Mouse (Mus musculus): Measurements from ENCODE around the gene Olfr153. TPM values are rescaled to one million over a fixed set of nuclear protein-coding genes. Genes with fewer than 3 reads are reported as not detected.
"Not testable (repeated sequence)": the region's sequence is repeated elsewhere in the genome, so short reads cannot be mapped to it uniquely, and the experiment has no call there.

Olfr153 gene
- not detected in 2 replicates for polyA plus RNA-seq (2016; fragmentation: Nextera tagmentation; extraction: Ambion mirVana)

- H3K36me3 ChIP-seq, result no peaks in the 10 kb centered on the region
- no peak within 1 kb of the TSS for H3K4me2 ChIP-seq
- no peak within 1 kb of the TSS for H3K4me3 ChIP-seq
- no peaks in the 10 kb centered on the region for H3K27me3 ChIP-seq (replicated peaks)
- H3K4me1 ChIP-seq, result no peaks in the 10 kb centered on the region
- H3K9me3 ChIP-seq (replicated peaks), result no peaks in the 10 kb centered on the region
- H3K9ac ChIP-seq, result no peak within 1 kb of the TSS
- no peak for ATAC-seq
- no peak within 1 kb of the TSS for H3K27ac ChIP-seq
These were observed at the start of gene Olfr153 for GRCm38 (mm10) chr2:87531496-87531895. Olfr153 (plus strand) TSS chr2:87531796.

- H3K36me3 ChIP-seq, result no peaks in the 10 kb centered on the region
- no peak overlapping the region for H3K4me2 ChIP-seq
- no peak for ATAC-seq
- H3K9me3 ChIP-seq (replicated peaks), result no peaks in the 10 kb centered on the region
- H3K27ac ChIP-seq, result no peak overlapping the region
- 44% methylated on average over 2 of the region's 2 CpGs for WGBS (ENCODE audit: insufficient replicate concordance)
- H3K4me3 ChIP-seq, result no peak overlapping the region
- no peaks in the 10 kb centered on the region for H3K27me3 ChIP-seq (replicated peaks)
- no peak overlapping the region for H3K9ac ChIP-seq
- no peaks in the 10 kb centered on the region for H3K4me1 ChIP-seq
These were observed 49.3 kb upstream of the Olfr153 start for GRCm38 (mm10) chr2:87482276-87482675.

DNA sequence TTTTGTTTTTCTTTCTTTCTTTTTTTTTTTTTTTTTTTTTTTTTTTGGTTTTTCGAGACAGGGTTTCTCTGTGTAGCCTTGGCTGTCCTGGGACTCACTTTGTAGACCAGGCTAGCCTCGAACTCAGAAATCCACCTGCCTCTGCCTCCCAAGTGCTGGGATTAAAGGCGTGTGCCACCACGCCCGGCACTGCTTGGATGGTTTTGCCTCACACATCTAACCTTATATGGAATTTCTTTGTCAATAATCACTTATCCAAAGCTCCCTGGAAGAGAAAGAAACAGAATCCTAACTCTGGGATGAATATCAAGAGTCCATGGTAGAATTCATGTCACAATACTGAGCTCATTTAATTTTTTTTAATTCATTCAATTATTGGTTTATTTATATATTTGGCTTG lies 34.6 kb upstream of the Olfr153 start, which contains the start of gene Pramel7:
Gene Pramel7 (minus strand): TSS at position 101 of the 400 bp plus-strand sequence.
- not testable (repeated sequence) for H3K9ac ChIP-seq; H3K4me2 ChIP-seq; ATAC-seq; H3K4me1 ChIP-seq; H3K27ac ChIP-seq; H3K9me3 ChIP-seq (replicated peaks); H3K36me3 ChIP-seq; H3K4me3 ChIP-seq; H3K27me3 ChIP-seq (replicated peaks)
- WGBS (ENCODE audit: insufficient replicate concordance), result 74% methylated on average over 4 of the region's 5 CpGs

DNA sequence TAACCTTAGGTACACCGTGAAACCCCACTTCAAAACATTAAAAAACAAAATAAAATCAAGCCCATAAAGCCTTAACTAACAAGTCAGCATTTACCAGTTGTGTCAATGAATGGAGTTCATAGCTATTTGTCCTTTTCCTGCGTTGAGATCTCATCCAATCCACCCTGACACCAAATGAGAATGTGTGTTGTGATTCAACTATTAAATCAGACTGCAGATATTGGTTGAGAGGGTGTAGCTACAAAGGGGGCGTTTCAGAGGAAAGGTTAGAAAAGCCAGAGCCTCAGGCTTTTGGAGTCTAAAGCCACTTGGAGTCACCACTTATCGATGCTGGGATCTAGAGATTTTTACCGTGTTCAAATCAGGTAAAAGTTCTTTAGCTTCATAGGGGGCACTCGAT lies 25.3 kb upstream of the Olfr153 start, which contains the start of gene Pramel6:
Gene Pramel6 (plus strand): TSS at position 301 of the 400 bp plus-strand sequence.
- 64% methylated on average over 6 of the region's 6 CpGs for WGBS (ENCODE audit: insufficient replicate concordance)

DNA sequence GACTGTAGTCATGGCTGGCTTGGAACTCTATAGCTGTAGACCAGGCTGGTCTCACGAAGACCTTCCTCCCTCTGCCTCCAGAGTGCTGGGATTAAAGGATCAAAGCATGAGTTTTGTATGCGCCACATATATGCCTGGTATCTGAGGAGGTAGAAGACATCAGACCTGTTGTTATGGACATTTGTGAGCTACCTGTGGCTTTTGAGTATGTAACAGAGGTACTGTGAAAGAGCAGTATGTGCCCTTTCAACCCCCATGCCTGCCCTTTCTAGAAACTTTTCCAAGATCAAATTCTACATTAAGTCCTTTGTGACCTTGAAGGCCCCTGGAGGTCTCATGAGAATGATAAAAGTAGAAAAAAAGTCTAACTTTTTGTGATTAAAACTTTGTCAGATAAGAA lies 16.6 kb upstream of the Olfr153 start:
- Histone ChIP-seq H3K27me3 (replicated peaks) (no peaks in the 10 kb centered on the region), H3K4me2 (no peak overlapping the region), H3K9ac (no peak overlapping the region), H3K4me1 (no peaks in the 10 kb centered on the region), H3K27ac (no peak overlapping the region), H3K9me3 (replicated peaks) (peaks cover 5% of the 10 kb centered on the region), H3K36me3 (no peaks in the 10 kb centered on the region), H3K4me3 (no peak overlapping the region)
- 80% methylated on average over 2 of the region's 2 CpGs for WGBS (ENCODE audit: insufficient replicate concordance)
- no peak for ATAC-seq

More for the DNA sequence above, 25.3 kb upstream of the Olfr153 start, which contains the start of gene Pramel6:
- ATAC-seq, result no peak
- Histone ChIP-seq H3K9ac (no peak within 1 kb of the TSS), H3K27ac (no peak within 1 kb of the TSS), H3K4me1 (no peaks in the 10 kb centered on the region), H3K9me3 (replicated peaks) (no peaks in the 10 kb centered on the region), H3K27me3 (replicated peaks) (no peaks in the 10 kb centered on the region), H3K4me3 (no peak within 1 kb of the TSS), H3K36me3 (no peaks in the 10 kb centered on the region), H3K4me2 (no peak within 1 kb of the TSS)

DNA sequence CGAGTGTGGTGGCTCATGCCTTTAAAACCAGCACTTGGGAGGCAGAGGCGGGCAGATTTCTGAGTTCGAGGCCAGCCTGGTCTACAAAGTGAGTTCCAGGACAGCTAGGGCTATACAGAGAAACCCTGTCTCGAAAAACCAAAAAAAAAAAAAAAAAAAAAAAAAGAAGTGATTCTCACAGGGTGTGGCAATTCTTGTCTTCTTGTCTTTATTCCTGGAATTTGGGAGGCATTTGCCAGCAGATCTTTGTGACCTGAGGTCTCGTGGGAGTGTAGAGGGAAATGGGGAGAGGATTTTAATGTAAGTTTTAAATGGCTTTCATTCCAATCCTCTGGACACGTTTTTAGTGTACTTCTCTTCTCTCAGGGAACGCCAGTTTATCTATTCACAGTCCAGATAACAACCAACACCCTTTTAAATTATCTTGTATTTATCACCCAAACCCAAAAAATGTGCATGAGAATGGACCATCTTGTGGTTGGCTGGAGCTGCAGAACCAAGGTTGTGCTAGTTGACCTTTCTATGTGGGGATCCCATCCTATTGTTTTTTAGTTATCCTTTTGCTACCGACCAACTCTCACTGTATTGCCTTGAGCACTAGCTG lies 16.0 kb upstream of the Olfr153 start:
- no peak overlapping the region for H3K9ac ChIP-seq
- H3K27me3 ChIP-seq (replicated peaks), result no peaks in the 10 kb centered on the region
- H3K4me3 ChIP-seq, result no peak overlapping the region
- H3K4me1 ChIP-seq, result no peaks in the 10 kb centered on the region
- no peak overlapping the region for H3K27ac ChIP-seq
- H3K4me2 ChIP-seq, result no peak overlapping the region
- peaks cover 5% of the 10 kb centered on the region for H3K9me3 ChIP-seq (replicated peaks)
- 54% methylated on average over 8 of the region's 8 CpGs for WGBS (ENCODE audit: insufficient replicate concordance)
- no peaks in the 10 kb centered on the region for H3K36me3 ChIP-seq
- no peak for ATAC-seq

DNA sequence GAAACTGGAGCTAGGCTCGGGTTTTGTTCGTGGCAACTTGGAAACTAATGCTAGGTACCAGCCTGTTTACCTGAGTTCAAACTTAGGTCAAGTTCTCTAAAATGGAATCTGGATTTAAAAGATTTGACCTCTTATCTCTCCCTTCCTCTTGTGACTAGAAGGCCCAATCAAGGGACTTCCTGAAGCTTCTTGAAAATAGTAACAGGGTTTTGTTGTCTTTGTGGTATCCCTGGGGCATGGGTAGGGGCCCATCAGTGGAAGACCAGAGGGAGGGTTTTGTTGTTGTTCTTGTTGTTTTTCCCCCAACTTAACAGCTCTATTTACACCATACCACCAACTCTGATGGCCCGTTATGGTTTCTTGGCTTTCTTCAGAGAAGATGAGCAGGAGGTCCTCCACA lies 15.0 kb upstream of the Olfr153 start:
- H3K4me3 ChIP-seq, result no peak overlapping the region
- 66% methylated on average over 3 of the region's 3 CpGs for WGBS (ENCODE audit: insufficient replicate concordance)
- H3K4me2 ChIP-seq, result no peak overlapping the region
- no peak overlapping the region for H3K9ac ChIP-seq
- no peaks in the 10 kb centered on the region for H3K27me3 ChIP-seq (replicated peaks)
- no peaks in the 10 kb centered on the region for H3K4me1 ChIP-seq
- no peak for ATAC-seq
- no peaks in the 10 kb centered on the region for H3K36me3 ChIP-seq
- peaks cover 5% of the 10 kb centered on the region for H3K9me3 ChIP-seq (replicated peaks)
- no peak overlapping the region for H3K27ac ChIP-seq

GRCm38 (mm10) chr2:87520651-87521050 lies 10.9 kb upstream of the Olfr153 start:
- no peak for ATAC-seq
- 56% methylated on average over 4 of the region's 4 CpGs for WGBS (ENCODE audit: insufficient replicate concordance)

DNA sequence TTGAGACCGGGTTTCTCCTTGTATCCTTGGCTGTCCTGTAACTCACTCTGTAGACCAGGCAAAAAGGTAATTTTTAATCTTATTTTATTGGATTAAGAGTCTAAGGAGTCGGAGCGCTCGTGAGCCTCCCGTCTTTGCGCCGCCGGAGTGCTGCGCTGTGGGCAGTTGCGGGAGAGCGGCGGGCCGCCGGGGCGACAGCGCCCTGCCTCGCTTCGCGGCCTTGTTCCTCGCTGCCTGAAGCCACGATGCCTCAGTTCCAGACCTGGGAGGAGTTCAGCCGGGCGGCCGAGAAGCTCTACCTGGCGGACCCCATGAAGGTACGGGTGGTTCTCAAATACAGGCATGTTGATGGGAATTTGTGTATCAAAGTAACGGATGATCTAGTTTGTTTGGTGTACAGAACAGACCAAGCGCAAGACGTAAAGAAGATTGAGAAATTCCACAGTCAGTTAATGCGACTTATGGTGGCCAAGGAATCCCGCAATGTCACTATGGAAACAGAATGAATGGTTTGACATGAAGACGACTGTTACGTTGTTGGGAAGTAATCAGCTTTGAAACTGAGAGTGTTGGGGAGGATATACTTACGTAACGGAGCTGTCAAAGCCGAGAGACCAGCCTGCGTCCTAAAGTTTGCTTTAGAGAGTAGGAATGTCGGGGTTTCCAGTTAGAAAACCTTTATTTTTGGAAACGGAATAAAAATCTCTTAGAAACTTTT lies 5.5 kb upstream of the Olfr153 start:
- not testable (repeated sequence) for H3K9ac ChIP-seq; H3K9me3 ChIP-seq (replicated peaks); H3K36me3 ChIP-seq; H3K27ac ChIP-seq; ATAC-seq; H3K27me3 ChIP-seq (replicated peaks); H3K4me1 ChIP-seq; H3K4me3 ChIP-seq
- 26% methylated on average over 38 of the region's 39 CpGs for WGBS (ENCODE audit: insufficient replicate concordance)
- peak overlapping the region; percentile 22; the same call in 1 of the 2 replicates for H3K4me2 ChIP-seq

More at GRCm38 (mm10) chr2:87520651-87521050, 10.9 kb upstream of the Olfr153 start:
- Histone ChIP-seq H3K4me3 (no peak overlapping the region), H3K9ac (no peak overlapping the region), H3K27me3 (replicated peaks) (no peaks in the 10 kb centered on the region), H3K27ac (no peak overlapping the region), H3K4me1 (no peaks in the 10 kb centered on the region), H3K36me3 (no peaks in the 10 kb centered on the region), H3K9me3 (replicated peaks) (no peaks in the 10 kb centered on the region; the same call in none of the 2 replicates), H3K4me2 (no peak overlapping the region)

- Histone ChIP-seq H3K27me3 (replicated peaks) (no peaks in the 10 kb centered on the region), H3K36me3 (no peaks in the 10 kb centered on the region), H3K4me2 (no peak overlapping the region), H3K27ac (no peak overlapping the region), H3K9ac (no peak overlapping the region), H3K4me1 (no peaks in the 10 kb centered on the region), H3K9me3 (replicated peaks) (no peaks in the 10 kb centered on the region), H3K4me3 (no peak overlapping the region)
- no peak for ATAC-seq
- WGBS (ENCODE audit: insufficient replicate concordance), result 53% methylated on average over 2 of the region's 2 CpGs
These were observed 3.2 kb downstream of the Olfr153 start for GRCm38 (mm10) chr2:87534826-87535225.

DNA sequence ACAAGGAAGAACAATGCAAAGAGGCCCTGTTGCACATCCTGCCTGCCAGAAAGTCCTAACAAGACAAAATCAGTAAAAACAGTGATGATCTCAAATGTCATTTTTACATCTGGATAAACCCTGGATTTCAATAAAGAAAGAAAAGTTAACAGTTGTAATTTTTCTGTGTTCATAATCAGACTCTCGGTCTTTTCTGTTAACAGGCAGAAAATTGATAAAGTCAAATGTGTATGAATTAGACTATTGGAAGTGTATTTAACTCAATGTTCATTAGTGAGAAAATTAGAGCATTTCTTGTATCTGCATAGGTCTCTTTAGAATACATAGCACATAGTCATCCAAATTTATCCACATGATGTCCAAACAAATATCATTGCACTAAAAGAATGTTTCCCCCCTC lies 13.8 kb downstream of the Olfr153 start, which contains the start of gene Olfr1128:
Gene Olfr1128 (minus strand): TSS at position 101 of the 400 bp plus-strand sequence.
- Histone ChIP-seq H3K9me3 (replicated peaks) (no peaks in the 10 kb centered on the region), H3K4me2 (no peak within 1 kb of the TSS), H3K4me1 (no peaks in the 10 kb centered on the region), H3K36me3 (no peaks in the 10 kb centered on the region), H3K27me3 (replicated peaks) (no peaks in the 10 kb centered on the region), H3K9ac (no peak within 1 kb of the TSS), H3K4me3 (no peak within 1 kb of the TSS), H3K27ac (no peak within 1 kb of the TSS)
- no peak for ATAC-seq
- WGBS (ENCODE audit: insufficient replicate concordance), result 69% methylated on average over 1 of the region's 1 CpGs

GRCm38 (mm10) chr2:87573602-87574001 lies 42.0 kb downstream of the Olfr153 start, which contains the start of gene Olfr1129:
Olfr1129 (plus strand) TSS chr2:87573902.
- H3K4me1 ChIP-seq; ATAC-seq; H3K27me3 ChIP-seq (replicated peaks); H3K9ac ChIP-seq; H3K9me3 ChIP-seq (replicated peaks); H3K4me2 ChIP-seq; H3K27ac ChIP-seq; H3K4me3 ChIP-seq; H3K36me3 ChIP-seq: not testable (repeated sequence)
- WGBS (ENCODE audit: insufficient replicate concordance), result 44% methylated on average over 1 of the region's 1 CpGs

All from liver, embryonic 12.5 days (tissue).